Mouse (Mus musculus): ENCODE results near the gene Slc25a10. TPM values are rescaled to one million over a fixed set of nuclear protein-coding genes. Genes with fewer than 3 reads are reported as not detected.

Gene Slc25a10
- total and polyA plus RNA-seq, 2 experiments from 2014 or later = 20.5 to 22.8 TPM

- ATAC-seq (no peak), DNase-seq (no peak)
- Histone ChIP-seq H3K4me2 (ENCODE audit: low read depth) (no peak overlapping the region), H3K9me3 (ENCODE audit: low read length) (no peaks in the 10 kb centered on the region), H3K27me3 (ENCODE audit: insufficient read depth, low read length) (no peaks in the 10 kb centered on the region), H3K9ac (no peak overlapping the region), H3K27ac (ENCODE audit: low read depth, low read length) (no peak overlapping the region), H3K4me1 (ENCODE audit: insufficient read depth) (peaks cover 18% of the 10 kb centered on the region), H3K36me3 (ENCODE audit: insufficient read depth) (peaks cover 42% of the 10 kb centered on the region), H3K4me3 (ENCODE audit: low read depth, low read length) (no peak overlapping the region)
- no peak for TF ChIP-seq CTCF (IDR thresholded peaks at IDR 0.05; ENCODE audit: low read depth)
- WGBS = 87% methylated on average over 2 of the region's 2 CpGs
These were observed 28.1 kb upstream of the Slc25a10 start for GRCm38 (mm10) chr11:120463536-120463935.

- H3K36me3 ChIP-seq (ENCODE audit: insufficient read depth) = peaks cover 42% of the 10 kb centered on the region
- H3K9ac ChIP-seq = no peak overlapping the region
- no peak overlapping the region for H3K27ac ChIP-seq (ENCODE audit: low read depth, low read length)
- TF ChIP-seq CTCF (IDR thresholded peaks at IDR 0.05; ENCODE audit: low read depth) = no peak
- no peaks in the 10 kb centered on the region for H3K27me3 ChIP-seq (ENCODE audit: insufficient read depth, low read length)
- H3K4me1 ChIP-seq (ENCODE audit: insufficient read depth) = peaks cover 15% of the 10 kb centered on the region
- no peak for DNase-seq
- 87% methylated on average over 5 of the region's 5 CpGs for WGBS
- H3K4me2 ChIP-seq (ENCODE audit: low read depth) = no peak overlapping the region
- ATAC-seq = no peak
- H3K9me3 ChIP-seq (ENCODE audit: low read length) = no peaks in the 10 kb centered on the region
- no peak overlapping the region for H3K4me3 ChIP-seq (ENCODE audit: low read depth, low read length)
These were observed 27.3 kb upstream of the Slc25a10 start for GRCm38 (mm10) chr11:120464365-120464764.

- H3K4me2 ChIP-seq (ENCODE audit: low read depth) = no peak overlapping the region
- no peak for ATAC-seq
- DNase-seq = no peak
- TF ChIP-seq CTCF (IDR thresholded peaks at IDR 0.05; ENCODE audit: low read depth) = no peak
- H3K4me3 ChIP-seq (ENCODE audit: low read depth, low read length) = no peak overlapping the region
- 95% methylated on average over 4 of the region's 4 CpGs for WGBS
- no peaks in the 10 kb centered on the region for H3K27me3 ChIP-seq (ENCODE audit: insufficient read depth, low read length)
- no peak overlapping the region for H3K27ac ChIP-seq (ENCODE audit: low read depth, low read length)
- H3K4me1 ChIP-seq (ENCODE audit: insufficient read depth) = peaks cover 15% of the 10 kb centered on the region
- H3K9ac ChIP-seq = no peak overlapping the region
- H3K9me3 ChIP-seq (ENCODE audit: low read length) = no peaks in the 10 kb centered on the region
- H3K36me3 ChIP-seq (ENCODE audit: insufficient read depth) = peaks cover 49% of the 10 kb centered on the region
These were observed 26.1 kb upstream of the Slc25a10 start for GRCm38 (mm10) chr11:120465521-120465920.

GRCm38 (mm10) chr11:120467051-120467735, 24.4 kb upstream of the Slc25a10 start, which contains the start of gene Arl16:
Gene Arl16, minus strand, starts transcription at chr11:120467607.
- 1% methylated on average over 54 of the region's 54 CpGs for WGBS

GRCm38 (mm10) chr11:120467736-120468092, 23.9 kb upstream of the Slc25a10 start:
- DNase-seq = no peak
- peak overlapping the region; percentile 93 for H3K4me3 ChIP-seq (ENCODE audit: low read depth, low read length)
- H3K4me1 ChIP-seq (ENCODE audit: insufficient read depth) = peaks cover 15% of the 10 kb centered on the region
- H3K9ac ChIP-seq = peak overlapping the region; percentile 78
- H3K27me3 ChIP-seq (ENCODE audit: insufficient read depth, low read length) = no peaks in the 10 kb centered on the region
- no peaks in the 10 kb centered on the region for H3K9me3 ChIP-seq (ENCODE audit: low read length)
- 2% methylated on average over 33 of the region's 33 CpGs for WGBS
- H3K27ac ChIP-seq (ENCODE audit: low read depth, low read length) = peak overlapping the region; percentile 69
- no peak for ATAC-seq
- H3K36me3 ChIP-seq (ENCODE audit: insufficient read depth) = peaks cover 50% of the 10 kb centered on the region
- peak overlapping the region; percentile 86 for H3K4me2 ChIP-seq (ENCODE audit: low read depth)
- no peak for TF ChIP-seq CTCF (IDR thresholded peaks at IDR 0.05; ENCODE audit: low read depth)

More at GRCm38 (mm10) chr11:120467051-120467735, 24.4 kb upstream of the Slc25a10 start, which contains the start of gene Arl16:
- Histone ChIP-seq H3K27ac (ENCODE audit: low read depth, low read length) (peak within 1 kb of the TSS; percentile 92), H3K4me3 (ENCODE audit: low read depth, low read length) (peak within 1 kb of the TSS; percentile 93), H3K4me1 (ENCODE audit: insufficient read depth) (peaks cover 15% of the 10 kb centered on the region), H3K36me3 (ENCODE audit: insufficient read depth) (peaks cover 50% of the 10 kb centered on the region), H3K9me3 (ENCODE audit: low read length) (no peaks in the 10 kb centered on the region), H3K9ac (peak within 1 kb of the TSS; percentile 80), H3K27me3 (ENCODE audit: insufficient read depth, low read length) (no peaks in the 10 kb centered on the region), H3K4me2 (ENCODE audit: low read depth) (peak within 1 kb of the TSS; percentile 86)
- TF ChIP-seq CTCF (IDR thresholded peaks at IDR 0.05; ENCODE audit: low read depth) = 0 out of 2 replicates have a peak, but pooled peaks have one; percentile 1
- DNase-seq (peak; percentile 99), ATAC-seq (peak; percentile 100)

GRCm38 (mm10) chr11:120472052-120472451, 19.6 kb upstream of the Slc25a10 start:
- Histone ChIP-seq H3K27me3 (ENCODE audit: insufficient read depth, low read length) (no peaks in the 10 kb centered on the region), H3K27ac (ENCODE audit: low read depth, low read length) (no peak overlapping the region), H3K4me1 (ENCODE audit: insufficient read depth) (peaks cover 7% of the 10 kb centered on the region; the same call in 1 of the 2 replicates), H3K4me3 (ENCODE audit: low read depth, low read length) (no peak overlapping the region), H3K4me2 (ENCODE audit: low read depth) (no peak overlapping the region), H3K9ac (no peak overlapping the region), H3K36me3 (ENCODE audit: insufficient read depth) (peaks cover 68% of the 10 kb centered on the region), H3K9me3 (ENCODE audit: low read length) (no peaks in the 10 kb centered on the region)
- ATAC-seq = no peak
- WGBS = 97% methylated on average over 6 of the region's 6 CpGs
- no peak for TF ChIP-seq CTCF (IDR thresholded peaks at IDR 0.05; ENCODE audit: low read depth)
- no peak for DNase-seq

GRCm38 (mm10) chr11:120483448-120483934, 8.1 kb upstream of the Slc25a10 start:
- H3K9me3 ChIP-seq (ENCODE audit: low read length) = no peaks in the 10 kb centered on the region
- no peaks in the 10 kb centered on the region for H3K27me3 ChIP-seq (ENCODE audit: insufficient read depth, low read length)
- DNase-seq (no peak), ATAC-seq (no peak)
- H3K4me1 ChIP-seq (ENCODE audit: insufficient read depth) = 0 out of 2 replicates have a peak, but pooled peaks cover 14% of the 10 kb centered on the region
- H3K36me3 ChIP-seq (ENCODE audit: insufficient read depth) = peaks cover 65% of the 10 kb centered on the region
- peak overlapping the region; percentile 78; the same call in 1 of the 2 replicates for H3K4me2 ChIP-seq (ENCODE audit: low read depth)
- H3K4me3 ChIP-seq (ENCODE audit: low read depth, low read length) = no peak overlapping the region
- TF ChIP-seq CTCF (IDR thresholded peaks at IDR 0.05; ENCODE audit: low read depth) = no peak
- no peak overlapping the region for H3K9ac ChIP-seq
- 86% methylated on average over 7 of the region's 7 CpGs for WGBS
- H3K27ac ChIP-seq (ENCODE audit: low read depth, low read length) = peak overlapping the region; percentile 88
